Mouse (Mus musculus) midbrain, embryonic 14.5 days (tissue): ENCODE results near the gene Nprl2. TPM values are rescaled to one million over a fixed set of nuclear protein-coding genes. Genes with fewer than 3 reads are reported as not detected.

ENCODE experiments used
- ATAC-seq: fragments of 200-750 bp; cut with Nextera tagmentation; 2 replicates; pipeline ENCODE4 v1.8.0; 2017; ENCODE audit warnings: moderate number of reproducible peaks, moderate library complexity; ENCODE audit not compliant: low FRiP score, low TSS enrichment
- DNase-seq: peaks from one replicate; pipeline ENCODE4 v3.0.0-alpha.2; 2015
- H3K27ac ChIP-seq: fragments of 300-500 bp; sonication (generic); replicated peaks from 2 replicates; pipeline ENCODE4 v1.5.1; 2014; ENCODE audit warnings: mild to moderate bottlenecking, low read depth, low read length, moderate library complexity
- H3K27me3 ChIP-seq: fragments of 300-500 bp; sonication (generic); 2 replicates; pipeline ENCODE4 v1.6.1; 2014; ENCODE audit warnings: low read length, control low read depth, mixed read lengths; ENCODE audit not compliant: control insufficient read depth, insufficient read depth
- H3K36me3 ChIP-seq: fragments of 300-500 bp; sonication (generic); 2 replicates; pipeline ENCODE4 v1.6.1; 2014; ENCODE audit warnings: low read length, control low read depth; ENCODE audit not compliant: control insufficient read depth, insufficient read depth
- H3K4me1 ChIP-seq: fragments of 300-500 bp; sonication (generic); 2 replicates; pipeline ENCODE4 v1.6.1; 2014; ENCODE audit warnings: mild to moderate bottlenecking, antibody characterized with exemption, low read length, control low read depth; ENCODE audit not compliant: control insufficient read depth, insufficient read depth
- H3K4me2 ChIP-seq: fragments of 300-500 bp; sonication (generic); 2 replicates; pipeline ENCODE4 v1.6.1; 2014; ENCODE audit warnings: mild to moderate bottlenecking, low read length, moderate library complexity
- H3K4me3 ChIP-seq: fragments of 300-500 bp; sonication (generic); replicated peaks from 2 replicates; pipeline ENCODE4 v1.5.1; 2014; ENCODE audit warnings: low read depth, low read length
- H3K9ac ChIP-seq: fragments of 300-500 bp; sonication (generic); replicated peaks from 2 replicates; pipeline ENCODE4 v1.6.1; 2014; ENCODE audit warnings: mild to moderate bottlenecking, low read length, moderate library complexity
- H3K9me3 ChIP-seq: fragments of 300-500 bp; sonication (generic); 2 replicates; pipeline ENCODE4 v1.6.1; 2016; ENCODE audit warnings: low read length, control low read depth, mixed read lengths; ENCODE audit not compliant: control insufficient read depth
- WGBS: fragments of 180-500 bp; shearing (Covaris S2); extraction: QIAGEN DNeasy Blood & Tissue Kit; methylation state at CpG from one replicate; pipeline ENCODE4 v1.1.7; 2014; 5-methylcytosine and 5-hydroxymethylcytosine counted together
- polyA plus RNA-seq: library from polyadenylated mRNA; unstranded; fragments of >200 nt; fragmentation: Nextera tagmentation; extraction: Ambion mirVana; gene quantifications from 2 replicates; pipeline ENCODE4 v1.2.1, GENCODE M21; 2014

The Nprl2 gene
- polyA plus RNA-seq: 69.4 and 75.7 TPM in 2 replicates

DNA sequence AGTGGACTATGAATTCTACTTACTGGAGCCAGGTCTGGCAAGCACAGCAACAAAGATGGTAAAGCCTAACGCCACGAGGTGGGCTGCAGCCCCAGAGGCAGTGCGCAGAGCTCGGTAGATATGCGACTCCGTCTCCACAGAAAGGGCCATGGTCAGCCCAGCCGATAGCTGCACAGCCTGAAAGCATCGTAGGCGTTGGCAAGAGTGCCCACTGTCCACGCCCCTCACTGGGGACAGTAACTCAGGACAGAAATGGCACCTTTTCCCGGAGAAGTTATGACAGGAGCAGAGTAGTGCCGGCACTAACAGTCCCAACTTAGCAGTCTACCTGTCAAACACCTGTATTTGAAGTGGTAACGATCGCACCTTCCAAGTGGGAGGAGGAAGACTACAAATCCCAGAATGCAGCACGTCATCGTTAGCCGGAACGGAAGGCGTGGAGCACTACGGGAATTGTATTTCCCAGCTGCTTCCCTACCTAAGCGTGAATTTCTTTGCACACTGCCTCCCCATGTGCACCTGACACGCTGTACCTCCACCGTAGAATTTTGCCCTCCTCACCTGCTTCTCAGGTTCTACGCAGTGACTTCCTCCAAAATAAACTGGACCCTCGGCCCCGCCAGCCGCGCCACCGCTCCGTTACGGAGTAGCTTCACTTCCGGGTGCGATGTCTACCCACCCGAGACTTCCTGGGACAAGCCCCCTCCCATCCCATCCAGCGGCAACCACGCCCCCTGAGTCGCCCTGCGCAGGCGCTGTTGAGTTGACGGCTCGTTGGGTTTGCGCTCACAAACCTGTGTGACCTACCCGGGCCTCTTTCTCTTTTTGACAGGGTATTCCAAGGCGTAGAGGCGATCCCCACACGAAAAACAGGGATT is at the start of gene Nprl2, which contains the start of gene Cyb561d2:
Gene Nprl2, plus strand, starts transcription at position 753 of the 878 bp plus-strand sequence.
Gene Cyb561d2, minus strand, starts transcription at position 720 of the 878 bp plus-strand sequence.
- peak within 1 kb of the TSS; percentile 92 for H3K4me2 ChIP-seq
- peaks cover 53% of the 10 kb centered on the region for H3K36me3 ChIP-seq
- DNase-seq (peak; percentile 97), ATAC-seq (peak; percentile 91)
- WGBS: under 1% methylated on average over 46 of the region's 46 CpGs
- H3K27ac ChIP-seq: peak within 1 kb of the TSS; percentile 61
- H3K9me3 ChIP-seq: no peaks in the 10 kb centered on the region
- peak within 1 kb of the TSS; percentile 59 for H3K9ac ChIP-seq
- no peaks in the 10 kb centered on the region for H3K27me3 ChIP-seq
- peak within 1 kb of the TSS; percentile 63 for H3K4me3 ChIP-seq
- H3K4me1 ChIP-seq: peaks cover 21% of the 10 kb centered on the region

DNA sequence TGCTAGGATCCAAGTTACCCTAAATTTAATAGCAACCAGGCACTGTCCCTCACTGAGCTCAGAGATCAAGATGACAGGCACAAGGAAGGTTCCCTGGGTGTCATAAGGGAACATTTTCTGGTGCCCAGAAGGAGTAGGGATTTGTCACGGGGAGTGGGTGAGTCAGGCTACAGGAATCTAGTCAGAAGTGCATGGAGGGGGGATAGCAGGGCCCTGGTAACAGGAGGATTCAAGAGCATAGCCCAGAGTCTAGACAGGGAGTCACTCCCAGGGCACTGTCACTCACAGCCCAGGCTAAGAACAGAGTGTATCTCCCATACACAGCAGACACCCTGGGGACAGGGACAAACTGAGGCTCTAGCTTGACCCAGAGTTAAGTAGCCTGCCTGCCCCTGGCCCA is 48.5 kb upstream of the Nprl2 start:
- H3K27ac ChIP-seq: no peak overlapping the region
- H3K4me2 ChIP-seq: no peak overlapping the region
- WGBS: 76% methylated on average over 1 of the region's 1 CpGs
- no peaks in the 10 kb centered on the region for H3K27me3 ChIP-seq
- ATAC-seq: no peak
- H3K9ac ChIP-seq: no peak overlapping the region
- H3K9me3 ChIP-seq: no peaks in the 10 kb centered on the region
- DNase-seq: no peak
- 0 out of 2 replicates have a peak, but pooled peaks cover 7% of the 10 kb centered on the region for H3K36me3 ChIP-seq
- H3K4me3 ChIP-seq: no peak overlapping the region
- H3K4me1 ChIP-seq: peaks cover 8% of the 10 kb centered on the region; the same call in 1 of the 2 replicates

GRCm38 (mm10) chr9:107494238-107494637 is 47.8 kb upstream of the Nprl2 start:
- no peaks in the 10 kb centered on the region for H3K9me3 ChIP-seq
- no peak overlapping the region for H3K4me2 ChIP-seq
- H3K4me1 ChIP-seq: peaks cover 8% of the 10 kb centered on the region; the same call in 1 of the 2 replicates
- 46% methylated on average over 12 of the region's 12 CpGs for WGBS
- no peaks in the 10 kb centered on the region for H3K27me3 ChIP-seq
- peak overlapping the region; percentile 52; the same call in 1 of the 2 replicates for H3K27ac ChIP-seq
- H3K36me3 ChIP-seq: 0 out of 2 replicates have a peak, but pooled peaks cover 7% of the 10 kb centered on the region
- 0 out of 2 replicates have a peak overlapping the region, but pooled peaks have one; percentile 3 for H3K9ac ChIP-seq
- no peak overlapping the region for H3K4me3 ChIP-seq
- ATAC-seq (no peak), DNase-seq (no peak)

- Histone ChIP-seq H3K4me3 (no peak overlapping the region), H3K27ac (no peak overlapping the region)
Measured at GRCm38 (mm10) chr9:107496359-107496758, 45.7 kb upstream of the Nprl2 start.

DNA sequence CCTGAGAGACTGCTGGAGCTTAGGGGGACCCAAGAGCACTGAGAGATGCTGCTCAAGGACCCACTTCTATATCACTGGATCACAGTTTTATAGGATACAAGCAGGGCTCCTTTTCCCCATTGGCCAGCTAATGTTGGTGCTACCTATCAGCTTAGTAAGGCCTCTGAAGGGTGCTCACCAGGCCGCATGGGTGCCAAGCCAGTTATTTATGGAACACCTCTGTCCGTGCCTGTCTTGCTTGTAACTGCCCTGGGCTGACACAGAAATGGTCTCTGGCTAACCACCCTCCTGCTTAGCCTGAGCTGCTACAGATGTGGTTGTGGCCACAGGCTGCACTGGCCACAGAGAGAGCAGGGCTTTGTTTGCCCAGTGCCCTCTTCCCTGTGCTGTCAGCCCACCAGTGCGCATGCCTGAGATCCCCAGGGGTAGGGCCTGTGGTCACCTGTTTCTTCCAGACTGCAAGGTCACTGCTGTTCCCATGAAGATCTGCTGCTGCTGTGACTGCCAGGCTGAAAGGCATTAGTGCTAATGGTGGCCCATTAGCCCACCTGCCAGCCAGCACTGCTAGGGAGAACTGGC is 41.2 kb upstream of the Nprl2 start:
- H3K4me3 ChIP-seq: no peak overlapping the region
- H3K27ac ChIP-seq: no peak overlapping the region; the same call in 1 of the 2 replicates
- H3K4me1 ChIP-seq: peaks cover 24% of the 10 kb centered on the region
- H3K9me3 ChIP-seq: no peaks in the 10 kb centered on the region
- H3K36me3 ChIP-seq: 0 out of 2 replicates have a peak, but pooled peaks cover 7% of the 10 kb centered on the region
- H3K27me3 ChIP-seq: no peaks in the 10 kb centered on the region
- 95% methylated on average over 3 of the region's 3 CpGs for WGBS
- H3K4me2 ChIP-seq: no peak overlapping the region
- ATAC-seq: no peak
- H3K9ac ChIP-seq: no peak overlapping the region
- DNase-seq: no peak

More at GRCm38 (mm10) chr9:107496359-107496758, 45.7 kb upstream of the Nprl2 start:
- Histone ChIP-seq H3K36me3 (0 out of 2 replicates have a peak, but pooled peaks cover 7% of the 10 kb centered on the region), H3K4me2 (no peak overlapping the region), H3K4me1 (peaks cover 8% of the 10 kb centered on the region; the same call in 1 of the 2 replicates), H3K27me3 (no peaks in the 10 kb centered on the region), H3K9ac (no peak overlapping the region), H3K9me3 (no peaks in the 10 kb centered on the region)
- no peak for DNase-seq
- WGBS: 88% methylated on average over 3 of the region's 3 CpGs
- ATAC-seq: no peak

- 89% methylated on average over 12 of the region's 12 CpGs for WGBS
- no peaks in the 10 kb centered on the region for H3K9me3 ChIP-seq
- no peak for ATAC-seq
- no peak overlapping the region for H3K4me2 ChIP-seq
- DNase-seq: no peak
- H3K4me3 ChIP-seq: no peak overlapping the region
- no peak overlapping the region for H3K27ac ChIP-seq
- peaks cover 29% of the 10 kb centered on the region for H3K4me1 ChIP-seq
- no peaks in the 10 kb centered on the region for H3K27me3 ChIP-seq
- no peak overlapping the region for H3K9ac ChIP-seq
- 0 out of 2 replicates have a peak, but pooled peaks cover 7% of the 10 kb centered on the region for H3K36me3 ChIP-seq
Measured at GRCm38 (mm10) chr9:107502131-107502846, 39.7 kb upstream of the Nprl2 start.

GRCm38 (mm10) chr9:107504662-107505537 is 37.1 kb upstream of the Nprl2 start:
- peak overlapping the region; percentile 72 for H3K27ac ChIP-seq
- ATAC-seq: 0 out of 2 replicates have a peak, but pooled peaks have one; percentile 15
- 0 out of 2 replicates have a peak overlapping the region, but pooled peaks have one; percentile 20 for H3K9ac ChIP-seq
- H3K36me3 ChIP-seq: no peaks in the 10 kb centered on the region
- no peaks in the 10 kb centered on the region for H3K27me3 ChIP-seq
- H3K4me3 ChIP-seq: no peak overlapping the region
- no peak for DNase-seq
- H3K4me2 ChIP-seq: no peak overlapping the region
- H3K4me1 ChIP-seq: peaks cover 49% of the 10 kb centered on the region
- no peaks in the 10 kb centered on the region for H3K9me3 ChIP-seq
- WGBS: 55% methylated on average over 19 of the region's 19 CpGs
